ENCODE assay signal across 8 mouse cellular contexts in the genomic region with DNA sequence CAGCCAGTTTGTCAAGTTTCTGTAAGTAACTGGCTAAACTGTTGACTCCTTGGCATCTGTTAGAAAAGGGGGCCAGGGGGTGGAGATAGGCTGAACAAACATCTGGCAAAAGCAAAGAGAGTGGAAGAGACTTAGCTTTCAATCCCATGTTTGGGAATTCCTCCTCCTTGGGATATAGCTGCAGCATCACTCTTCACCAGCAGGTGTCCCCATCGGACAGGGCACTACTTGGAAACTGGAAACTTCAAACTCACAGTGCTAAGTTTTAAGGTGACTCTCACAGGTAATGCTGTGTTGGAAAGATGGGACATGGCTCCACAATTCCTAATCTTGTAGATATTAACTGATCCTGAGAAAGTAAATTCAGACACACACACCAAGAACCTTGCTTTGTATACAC. TPM values are rescaled to one million over a fixed set of nuclear protein-coding genes. Genes with fewer than 3 reads are reported as not detected.
DNase-seq lines count a peak whose midpoint lies in the region; ATAC-seq lines count a peak whose summit lies in the region.

No protein-coding gene starts in this region.

- peak; percentile 42 for DNase-seq in forebrain, embryonic 10.5 days (ENCODE audit: extremely low spot score, low spot score)
- DNase-seq in adrenal gland, postnatal 4 days (ENCODE audit: low spot score in 2 of 2): peak; percentile 16 to 28
- peak; percentile 24 for DNase-seq in embryonic facial prominence, embryonic 14.5 days (ENCODE audit: low spot score)
- DNase-seq in heart, postnatal 14 days: peak; percentile 75 to 83
- DNase-seq in layer of hippocampus, adult 9-10 months (ENCODE audit: low spot score): peak; percentile 43
- peak; percentile 76 for DNase-seq in lung, postnatal 25 days (ENCODE audit: low spot score)
- peak; percentile 30 for DNase-seq in skeletal muscle tissue, adult 2 months (ENCODE audit: low read depth, low spot score)

- 0% methylated on average over 1 of the region's 1 CpGs for whole genome bisulfite sequencing in forebrain, embryonic 10.5 days
- WGBS in forebrain, embryonic 13.5 days: 0% methylated on average over 1 of the region's 1 CpGs
- 4% methylated on average over 1 of the region's 1 CpGs for WGBS in embryonic facial prominence, embryonic 14.5 days

- H3K4me3 ChIP-seq in forebrain, embryonic 10.5 days: no peak overlapping the region
- H3K4me3 ChIP-seq in forebrain, embryonic 13.5 days: no peak overlapping the region
- no peak overlapping the region for H3K4me3 ChIP-seq in embryonic facial prominence, embryonic 14.5 days (ENCODE audit: low read depth, low read length)

- H3K4me1 ChIP-seq in forebrain, embryonic 10.5 days: no peaks in the 10 kb centered on the region
- no peaks in the 10 kb centered on the region for H3K4me1 ChIP-seq in forebrain, embryonic 13.5 days
- H3K4me1 ChIP-seq in embryonic facial prominence, embryonic 14.5 days (ENCODE audit: control insufficient read depth, insufficient read depth, low read length): no peaks in the 10 kb centered on the region

- no peaks in the 10 kb centered on the region for H3K27me3 ChIP-seq in forebrain, embryonic 10.5 days (ENCODE audit: poor library complexity, severe bottlenecking)
- no peaks in the 10 kb centered on the region for H3K27me3 ChIP-seq in forebrain, embryonic 13.5 days
- no peaks in the 10 kb centered on the region for H3K27me3 ChIP-seq in embryonic facial prominence, embryonic 14.5 days (replicated peaks; ENCODE audit: control insufficient read depth, insufficient read depth, low read length)

- H3K36me3 ChIP-seq in forebrain, embryonic 10.5 days (replicated peaks): peaks cover 55% of the 10 kb centered on the region
- peaks cover 12% of the 10 kb centered on the region for H3K36me3 ChIP-seq in forebrain, embryonic 13.5 days (ENCODE audit: poor library complexity, severe bottlenecking)
- peaks cover 37% of the 10 kb centered on the region; the same call in 1 of the 2 replicates for H3K36me3 ChIP-seq in embryonic facial prominence, embryonic 14.5 days (ENCODE audit: control insufficient read depth, insufficient read depth, low read length)

- no peak; the same call in 1 of the 2 replicates for ATAC-seq in forebrain, embryonic 13.5 days
- no peak for ATAC-seq in embryonic facial prominence, embryonic 14.5 days (ENCODE audit: low read depth)

- intact Hi-C loops in heart, postnatal 14 days (cut with DNase I): loop anchor here (1.0 to 10.0 kb wide), 4 partner anchors 209 to 476 kb away; a partner anchor contains a TSS

- no peak overlapping the region for H3K27ac ChIP-seq in forebrain, embryonic 10.5 days
- no peak overlapping the region for H3K27ac ChIP-seq in forebrain, embryonic 13.5 days
- no peak overlapping the region for H3K27ac ChIP-seq in embryonic facial prominence, embryonic 14.5 days (replicated peaks; ENCODE audit: low read depth, low read length)

- H3K9me3 ChIP-seq in forebrain, embryonic 10.5 days: no peaks in the 10 kb centered on the region
- H3K9me3 ChIP-seq in forebrain, embryonic 13.5 days (replicated peaks): no peaks in the 10 kb centered on the region
- H3K9me3 ChIP-seq in embryonic facial prominence, embryonic 14.5 days (ENCODE audit: control insufficient read depth, low read length): no peaks in the 10 kb centered on the region

- no peak overlapping the region for H3K9ac ChIP-seq in forebrain, embryonic 13.5 days
- no peak overlapping the region for H3K9ac ChIP-seq in embryonic facial prominence, embryonic 14.5 days (ENCODE audit: low read depth, low read length)

- no peak overlapping the region for H3K4me2 ChIP-seq in forebrain, embryonic 13.5 days
- no peak overlapping the region for H3K4me2 ChIP-seq in embryonic facial prominence, embryonic 14.5 days (ENCODE audit: low read depth, low read length)

RNA-seq across cellular contexts. Expression of a gene that starts 46.6 kb away (rescaled TPM):
- 8.7 and 9.6 TPM in 2 replicates for polyA plus RNA-seq in forebrain, embryonic 10.5 days (2016; fragmentation: Nextera tagmentation; extraction: Ambion mirVana)
- polyA plus RNA-seq in forebrain, embryonic 13.5 days (2015; fragmentation: Nextera tagmentation; extraction: Ambion mirVana): 12.2 and 13.9 TPM in 2 replicates
- 1 to 10 TPM; 3.3 to 4.5 TPM for total RNA-seq in adrenal gland, postnatal 4 days (2021)
- 9.9 and 10.6 TPM in 2 replicates for polyA plus RNA-seq in embryonic facial prominence, embryonic 14.5 days (2014; fragmentation: Nextera tagmentation; extraction: Ambion mirVana)
- 1 to 10 TPM; 6.9 to 7.6 TPM for total RNA-seq in heart, postnatal 14 days (2021)

RNA-seq across cellular contexts. Expression of a gene that starts 47.0 kb away (rescaled TPM):
- 12.8 and 14.3 TPM in 2 replicates for polyA plus RNA-seq in forebrain, embryonic 10.5 days (2016; fragmentation: Nextera tagmentation; extraction: Ambion mirVana)
- polyA plus RNA-seq in forebrain, embryonic 13.5 days (2015; fragmentation: Nextera tagmentation; extraction: Ambion mirVana): 16.2 and 18.8 TPM in 2 replicates
- total RNA-seq in adrenal gland, postnatal 4 days (2021): 10 to 100 TPM; 18.3 to 24.4 TPM
- polyA plus RNA-seq in embryonic facial prominence, embryonic 14.5 days (2014; fragmentation: Nextera tagmentation; extraction: Ambion mirVana): 7.5 and 7.9 TPM in 2 replicates
- 10 to 100 TPM; 12.7 to 14.2 TPM for total RNA-seq in heart, postnatal 14 days (2021)

RNA-seq across cellular contexts. Expression of a gene that starts 55.2 kb away (rescaled TPM):
- polyA plus RNA-seq in forebrain, embryonic 10.5 days (2016; fragmentation: Nextera tagmentation; extraction: Ambion mirVana): 34.6 and 36.0 TPM in 2 replicates
- polyA plus RNA-seq in forebrain, embryonic 13.5 days (2015; fragmentation: Nextera tagmentation; extraction: Ambion mirVana): 28.3 and 30.4 TPM in 2 replicates
- total RNA-seq in adrenal gland, postnatal 4 days (2021): 10 to 100 TPM; 12.9 to 13.6 TPM
- polyA plus RNA-seq in embryonic facial prominence, embryonic 14.5 days (2014; fragmentation: Nextera tagmentation; extraction: Ambion mirVana): 22.2 and 25.0 TPM in 2 replicates
- total RNA-seq in heart, postnatal 14 days (2021): 1 to 10 TPM; 2.3 to 2.8 TPM

RNA-seq across cellular contexts. Expression of a gene that starts 55.3 kb away (rescaled TPM):
- 25.5 and 27.3 TPM in 2 replicates for polyA plus RNA-seq in forebrain, embryonic 10.5 days (2016; fragmentation: Nextera tagmentation; extraction: Ambion mirVana)
- polyA plus RNA-seq in forebrain, embryonic 13.5 days (2015; fragmentation: Nextera tagmentation; extraction: Ambion mirVana): 19.6 and 21.0 TPM in 2 replicates
- total RNA-seq in adrenal gland, postnatal 4 days (2021): 10 to 100 TPM; 12.4 to 13.6 TPM
- 17.8 and 24.2 TPM in 2 replicates for polyA plus RNA-seq in embryonic facial prominence, embryonic 14.5 days (2014; fragmentation: Nextera tagmentation; extraction: Ambion mirVana)
- total RNA-seq in heart, postnatal 14 days (2021): 1 to 10 TPM; 1.9 to 2.3 TPM

Comparison
In these comparisons a context has a peak if more than half of its experiments do, and no peak if none do; other contexts are left out.
1. DNase-seq: peak in every context shown above with its lines; median percentile 79 in heart, postnatal 14 days; 76 in lung, postnatal 25 days; 43 in layer of hippocampus, adult 9-10 months; 42 in forebrain, embryonic 10.5 days; 30 in skeletal muscle tissue, adult 2 months; 24 in embryonic facial prominence, embryonic 14.5 days; 22 in adrenal gland, postnatal 4 days.